Mouse (Mus musculus) heart, embryonic 11.5 days (tissue): ENCODE data around the gene Tbc1d19. TPM values are rescaled to one million over a fixed set of nuclear protein-coding genes. Genes with fewer than 3 reads are reported as not detected.

ENCODE experiments used
- ATAC-seq: fragments of 200-750 bp; cut with Nextera tagmentation; replicated peaks from 2 replicates; pipeline ENCODE4 v1.8.0; 2017; ENCODE audit warnings: moderate library complexity; ENCODE audit not compliant: insufficient number of reproducible peaks, low FRiP score, low TSS enrichment
- H3K27ac ChIP-seq: fragments of 300-500 bp; sonication (generic); 2 replicates; pipeline ENCODE4 v1.5.1; 2014; ENCODE audit warnings: mild to moderate bottlenecking, low read depth, low read length
- H3K27me3 ChIP-seq: fragments of 300-500 bp; sonication (generic); 2 replicates; pipeline ENCODE4 v1.6.1; 2014; ENCODE audit warnings: mild to moderate bottlenecking, low read length, mixed read lengths; ENCODE audit not compliant: control insufficient read depth, insufficient read depth
- H3K36me3 ChIP-seq: fragments of 300-500 bp; sonication (generic); 2 replicates; pipeline ENCODE4 v1.6.1; 2014; ENCODE audit warnings: mild to moderate bottlenecking, low read length, moderate library complexity, mixed read lengths; ENCODE audit not compliant: control insufficient read depth, insufficient read depth
- H3K4me1 ChIP-seq: fragments of 300-500 bp; sonication (generic); 2 replicates; pipeline ENCODE4 v1.6.1; 2014; ENCODE audit warnings: low read length; ENCODE audit not compliant: control insufficient read depth, insufficient read depth
- H3K4me2 ChIP-seq: fragments of 300-500 bp; sonication (generic); 2 replicates; pipeline ENCODE4 v1.6.1; 2014; ENCODE audit warnings: mild to moderate bottlenecking, moderate library complexity
- H3K4me3 ChIP-seq: fragments of 300-500 bp; sonication (generic); 2 replicates; pipeline ENCODE4 v1.5.1; 2014; ENCODE audit warnings: low read depth, low read length
- H3K9ac ChIP-seq: fragments of 300-500 bp; sonication (generic); 2 replicates; pipeline ENCODE4 v1.6.1; 2014; ENCODE audit warnings: mild to moderate bottlenecking, low read depth, low read length, moderate library complexity
- H3K9me3 ChIP-seq: fragments of 300-500 bp; sonication (generic); replicated peaks from 2 replicates; pipeline ENCODE4 v1.6.1; 2016; ENCODE audit warnings: low read length; ENCODE audit not compliant: control insufficient read depth
- WGBS: fragments of 180-500 bp; shearing (Covaris S2); extraction: QIAGEN DNeasy Blood & Tissue Kit; methylation state at CpG from one replicate; pipeline ENCODE4 v1.1.7; 2014; ENCODE audit not compliant: insufficient replicate concordance; 5-methylcytosine and 5-hydroxymethylcytosine counted together
- polyA plus RNA-seq: library from polyadenylated mRNA; unstranded; fragments of >200 nt; fragmentation: Nextera tagmentation; extraction: Ambion mirVana; gene quantifications from 2 replicates; pipeline ENCODE4 v1.2.1, GENCODE M21; 2014

Gene Tbc1d19
- polyA plus RNA-seq, 1 experiment from 2014 or later, result 31.0 TPM

DNA sequence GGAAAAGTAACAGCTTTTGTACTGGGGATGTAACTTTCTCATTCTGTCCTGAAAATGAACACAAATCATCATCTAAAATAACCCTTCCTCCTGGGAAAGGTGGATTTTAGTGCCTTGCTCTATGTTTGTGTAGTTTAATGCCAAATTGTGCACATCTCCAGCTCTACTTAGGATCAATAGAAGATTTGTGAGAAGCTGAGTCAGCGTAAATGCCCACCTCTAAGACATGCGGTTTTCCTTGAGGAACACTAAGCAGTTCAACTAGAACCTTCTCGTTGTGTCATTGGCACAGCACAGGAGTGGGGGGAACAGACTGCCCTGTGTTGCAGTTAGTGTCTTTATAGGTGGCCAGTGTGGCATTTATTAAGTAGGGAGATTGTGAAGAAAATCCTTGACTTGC is 65.6 kb downstream of the Tbc1d19 start:
- Histone ChIP-seq H3K4me3 (no peak overlapping the region), H3K4me2 (no peak overlapping the region), H3K9ac (no peak overlapping the region), H3K27me3 (no peaks in the 10 kb centered on the region), H3K9me3 (no peaks in the 10 kb centered on the region), H3K4me1 (no peaks in the 10 kb centered on the region), H3K27ac (no peak overlapping the region), H3K36me3 (no peaks in the 10 kb centered on the region)
- 83% methylated on average over 3 of the region's 3 CpGs for WGBS
- ATAC-seq, result no peak

DNA sequence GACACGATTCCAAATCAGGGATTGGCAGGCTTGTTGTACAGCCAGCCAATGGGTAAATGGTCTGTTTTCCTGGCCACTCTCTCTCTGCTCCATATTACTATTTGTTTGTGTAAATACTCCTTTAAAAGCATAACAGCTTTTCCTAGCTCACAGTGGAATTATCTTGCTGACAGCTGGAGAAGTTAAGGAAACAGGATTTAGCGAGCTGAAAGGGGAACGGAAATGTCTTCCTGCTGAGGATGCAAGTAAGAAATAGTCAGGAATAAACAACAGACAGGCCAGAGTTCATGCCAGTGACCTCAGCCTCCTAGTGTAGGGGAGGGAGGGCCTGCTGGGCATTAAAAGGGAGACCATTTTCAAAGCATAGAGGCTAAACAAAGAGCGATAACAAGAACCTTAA is 71.3 kb downstream of the Tbc1d19 start:
- no peaks in the 10 kb centered on the region for H3K36me3 ChIP-seq
- no peaks in the 10 kb centered on the region for H3K9me3 ChIP-seq
- no peak for ATAC-seq
- no peak overlapping the region for H3K9ac ChIP-seq
- no peaks in the 10 kb centered on the region for H3K27me3 ChIP-seq
- WGBS, result 50% methylated on average over 4 of the region's 4 CpGs
- H3K4me1 ChIP-seq, result no peaks in the 10 kb centered on the region
- no peak overlapping the region for H3K4me2 ChIP-seq
- no peak overlapping the region for H3K27ac ChIP-seq
- H3K4me3 ChIP-seq, result no peak overlapping the region

DNA sequence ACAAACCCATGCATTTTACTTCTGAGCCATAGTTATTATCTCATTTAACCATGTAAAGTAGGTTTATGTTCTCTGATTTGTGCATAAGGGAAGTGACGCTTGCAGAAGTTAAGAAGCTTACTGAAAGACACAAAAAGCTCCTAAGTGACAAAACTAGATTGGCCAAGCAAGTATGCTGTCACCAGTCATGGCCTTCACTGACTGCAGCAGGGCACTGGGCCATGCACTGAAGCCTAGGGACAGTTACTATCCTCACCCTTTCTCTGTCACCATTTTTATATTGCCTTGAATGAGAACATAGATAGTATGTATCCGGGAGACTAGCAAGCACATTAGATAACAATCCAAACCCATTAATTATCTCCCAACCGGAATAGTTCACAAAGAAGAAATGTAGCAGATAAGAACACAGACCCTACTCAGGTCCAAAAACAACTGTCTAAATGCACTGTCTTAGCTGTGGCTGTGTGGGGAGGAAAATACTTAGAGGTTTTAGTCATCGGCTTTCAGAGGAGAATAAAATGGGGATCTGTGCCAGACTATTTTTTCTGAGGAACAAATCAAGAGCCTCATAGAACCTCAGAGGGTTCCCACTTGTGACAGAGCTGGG is 72.1 kb downstream of the Tbc1d19 start:
- H3K9ac ChIP-seq, result no peak overlapping the region
- H3K36me3 ChIP-seq, result no peaks in the 10 kb centered on the region
- ATAC-seq, result no peak
- WGBS, result 55% methylated on average over 4 of the region's 4 CpGs
- no peaks in the 10 kb centered on the region for H3K9me3 ChIP-seq
- H3K27ac ChIP-seq, result no peak overlapping the region
- H3K4me2 ChIP-seq, result no peak overlapping the region
- H3K4me3 ChIP-seq, result no peak overlapping the region
- H3K27me3 ChIP-seq, result no peaks in the 10 kb centered on the region
- H3K4me1 ChIP-seq, result no peaks in the 10 kb centered on the region

DNA sequence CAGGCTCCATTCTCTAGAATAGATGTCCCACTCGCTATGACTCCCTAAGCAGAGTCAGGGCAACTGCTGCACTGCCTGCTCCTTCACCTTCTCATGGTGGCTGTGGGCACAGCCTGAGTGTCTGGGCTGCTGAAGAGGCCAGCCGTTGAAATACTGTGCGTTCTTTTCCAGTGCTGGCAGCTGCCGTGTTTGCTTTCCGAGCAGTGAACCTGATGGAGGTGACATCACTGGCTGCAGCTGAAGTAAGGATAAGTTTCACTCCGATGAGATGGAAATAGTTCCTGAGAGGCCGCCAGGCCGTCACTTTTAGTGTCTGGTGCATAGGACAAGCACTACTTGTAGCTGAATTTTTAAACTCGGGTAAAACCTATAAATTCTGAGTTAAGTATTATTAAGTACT is 92.0 kb downstream of the Tbc1d19 start:
- Histone ChIP-seq H3K9ac (no peak overlapping the region), H3K4me2 (no peak overlapping the region), H3K36me3 (no peaks in the 10 kb centered on the region; the same call in 1 of the 2 replicates), H3K27ac (no peak overlapping the region; the same call in 1 of the 2 replicates), H3K27me3 (no peaks in the 10 kb centered on the region), H3K9me3 (no peaks in the 10 kb centered on the region), H3K4me1 (peaks cover 5% of the 10 kb centered on the region; the same call in 1 of the 2 replicates), H3K4me3 (no peak overlapping the region)
- ATAC-seq, result no peak
- WGBS, result 57% methylated on average over 9 of the region's 9 CpGs

DNA sequence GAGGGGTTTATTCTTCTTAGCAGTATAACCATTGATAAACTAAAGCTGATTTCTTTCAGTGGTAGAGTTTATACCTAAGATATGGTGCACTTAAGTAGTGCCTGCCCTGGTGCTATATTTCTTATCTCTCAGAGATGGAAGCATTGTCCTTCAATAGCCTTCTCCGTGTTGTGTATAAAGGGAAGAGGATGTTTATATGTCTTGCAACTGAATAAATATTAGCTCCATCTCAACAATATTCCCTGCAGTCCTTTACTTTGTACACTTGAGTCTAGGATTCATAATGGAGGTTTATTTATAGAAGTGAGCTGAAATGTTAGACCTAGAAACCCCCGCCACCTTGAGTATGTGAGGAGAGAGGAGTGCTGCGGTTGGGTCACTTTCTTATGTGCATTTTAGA is 93.4 kb downstream of the Tbc1d19 start:
- Histone ChIP-seq H3K9ac (no peak overlapping the region), H3K4me1 (peaks cover 5% of the 10 kb centered on the region; the same call in 1 of the 2 replicates), H3K27me3 (no peaks in the 10 kb centered on the region), H3K36me3 (no peaks in the 10 kb centered on the region; the same call in 1 of the 2 replicates), H3K27ac (no peak overlapping the region), H3K4me2 (no peak overlapping the region), H3K4me3 (no peak overlapping the region), H3K9me3 (no peaks in the 10 kb centered on the region)
- ATAC-seq, result no peak
- 64% methylated on average over 3 of the region's 3 CpGs for WGBS

DNA sequence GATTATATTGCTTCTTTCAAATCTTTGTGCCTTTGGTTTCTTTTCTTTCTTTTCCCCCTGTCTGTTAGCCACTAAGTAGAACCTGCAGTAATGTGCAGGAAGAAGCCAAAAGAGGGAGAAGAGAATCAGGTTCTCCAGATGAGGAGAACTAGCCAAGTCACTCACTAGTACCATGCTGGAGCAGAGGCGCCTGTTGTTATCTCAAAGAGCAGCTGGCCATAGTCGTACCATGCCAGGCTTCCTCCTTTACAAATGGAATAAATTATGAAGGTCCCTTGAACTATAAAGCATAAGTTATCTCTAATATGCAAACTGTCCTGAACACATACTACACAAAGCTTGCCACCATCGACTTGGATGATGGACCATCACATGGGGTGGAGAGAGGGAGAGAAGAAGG is 99.8 kb downstream of the Tbc1d19 start:
- no peaks in the 10 kb centered on the region for H3K4me1 ChIP-seq
- no peaks in the 10 kb centered on the region for H3K9me3 ChIP-seq
- no peak for ATAC-seq

DNA sequence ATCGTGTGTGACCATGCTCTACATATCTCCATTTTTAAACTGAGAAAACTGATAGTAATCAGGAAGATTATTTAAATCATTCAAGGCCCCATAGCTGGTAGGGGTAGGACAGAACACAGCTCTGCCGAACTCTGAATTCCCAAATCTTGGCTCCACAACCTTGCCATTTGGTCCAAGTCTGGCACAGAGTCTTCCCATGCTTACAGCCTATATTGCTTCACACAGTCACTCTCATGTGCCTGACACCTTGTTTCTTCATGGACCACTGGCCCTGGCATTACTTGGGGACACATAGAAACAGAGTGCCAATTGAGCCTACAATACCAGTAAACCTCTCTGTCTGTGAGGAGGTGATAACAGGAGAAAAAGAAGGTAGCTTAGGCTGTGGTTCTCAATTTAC is 111.0 kb downstream of the Tbc1d19 start:
- H3K27ac ChIP-seq, result no peak overlapping the region
- ATAC-seq, result no peak
- H3K4me1 ChIP-seq, result no peaks in the 10 kb centered on the region
- H3K4me2 ChIP-seq, result no peak overlapping the region
- no peaks in the 10 kb centered on the region for H3K27me3 ChIP-seq
- H3K9ac ChIP-seq, result no peak overlapping the region
- WGBS, result 88% methylated on average over 2 of the region's 2 CpGs
- 0 out of 2 replicates have a peak, but pooled peaks cover 3% of the 10 kb centered on the region for H3K9me3 ChIP-seq
- no peaks in the 10 kb centered on the region for H3K36me3 ChIP-seq
- H3K4me3 ChIP-seq, result no peak overlapping the region

More for the DNA sequence above, 99.8 kb downstream of the Tbc1d19 start:
- Histone ChIP-seq H3K9ac (no peak overlapping the region), H3K27me3 (no peaks in the 10 kb centered on the region), H3K4me2 (no peak overlapping the region), H3K36me3 (no peaks in the 10 kb centered on the region), H3K4me3 (no peak overlapping the region), H3K27ac (no peak overlapping the region)
- 75% methylated on average over 3 of the region's 3 CpGs for WGBS

DNA sequence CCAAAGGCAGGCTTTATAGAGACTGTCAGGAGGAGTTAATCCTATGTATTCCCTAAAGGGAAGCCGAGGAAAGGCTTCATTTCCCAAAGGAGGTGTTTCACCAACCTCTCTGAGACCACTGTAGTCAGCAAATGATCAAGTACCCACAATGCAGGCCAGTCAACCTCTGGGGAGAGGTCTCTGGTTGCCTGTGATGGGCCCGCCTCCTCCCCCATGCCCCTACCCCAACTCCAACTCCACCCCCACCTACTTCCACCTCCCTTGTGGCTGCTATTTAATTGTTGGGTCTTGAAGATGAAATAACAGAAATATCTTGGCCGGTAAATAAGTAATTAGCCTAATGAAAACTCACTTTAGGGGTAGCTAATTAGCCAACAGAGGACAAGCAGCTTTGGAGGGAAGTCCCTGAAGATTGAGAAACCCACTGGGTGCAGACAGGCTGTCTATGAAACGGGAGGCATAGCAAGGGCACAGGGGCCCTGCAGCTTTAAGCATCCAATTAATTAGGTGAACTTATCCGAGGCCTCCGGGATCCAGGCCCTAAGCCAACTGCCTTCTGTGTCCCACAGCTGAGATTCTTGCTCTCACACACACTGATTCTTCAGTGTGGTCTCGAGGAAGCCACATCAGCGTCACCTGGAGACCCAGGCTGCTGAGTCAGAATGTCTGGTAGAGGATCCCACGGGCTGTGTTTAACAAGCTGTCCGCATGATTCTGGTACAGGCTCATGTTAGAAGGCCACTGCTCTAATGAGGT is 112.9 kb downstream of the Tbc1d19 start:
- Histone ChIP-seq H3K36me3 (no peaks in the 10 kb centered on the region), H3K9me3 (0 out of 2 replicates have a peak, but pooled peaks cover 3% of the 10 kb centered on the region), H3K27me3 (no peaks in the 10 kb centered on the region), H3K9ac (no peak overlapping the region), H3K4me1 (peaks cover 6% of the 10 kb centered on the region; the same call in 1 of the 2 replicates), H3K4me2 (no peak overlapping the region), H3K4me3 (no peak overlapping the region), H3K27ac (no peak overlapping the region)
- no peak for ATAC-seq
- 75% methylated on average over 10 of the region's 10 CpGs for WGBS
